Mouse (Mus musculus) T-cell, adult 2 months (primary cell): ENCODE results near the gene Skint1.
"Not testable (repeated sequence)": the region's sequence is repeated elsewhere in the genome, so short reads cannot be mapped to it uniquely, and the experiment has no call there.

Experiments
- DNase-seq: peaks from one replicate; pipeline ENCODE4 v3.0.0; 2022; ENCODE audit warnings: low spot score

Skint1 gene

DNA sequence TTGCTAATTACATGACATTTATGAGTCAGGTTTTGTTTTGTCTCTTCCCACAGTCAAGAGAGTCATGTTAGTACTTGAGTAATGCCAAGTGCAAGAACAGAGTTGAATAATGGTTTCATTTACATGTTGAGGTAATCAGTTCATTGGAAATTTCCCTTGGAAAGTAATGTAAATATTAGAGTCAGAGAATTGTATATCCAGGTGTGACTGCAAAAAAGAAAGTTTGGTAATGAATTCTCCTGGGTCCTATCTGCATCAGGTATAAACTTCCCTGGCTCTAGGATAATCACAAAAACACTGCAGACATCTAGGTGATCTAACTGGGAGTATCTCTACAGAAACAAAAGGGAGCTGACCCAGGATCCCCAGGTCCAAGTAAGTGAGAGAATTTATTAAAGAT is at the start of gene Skint1:
Gene Skint1, plus strand, starts transcription at position 301 of the 400 bp plus-strand sequence.
- DNase-seq, result no peak

DNA sequence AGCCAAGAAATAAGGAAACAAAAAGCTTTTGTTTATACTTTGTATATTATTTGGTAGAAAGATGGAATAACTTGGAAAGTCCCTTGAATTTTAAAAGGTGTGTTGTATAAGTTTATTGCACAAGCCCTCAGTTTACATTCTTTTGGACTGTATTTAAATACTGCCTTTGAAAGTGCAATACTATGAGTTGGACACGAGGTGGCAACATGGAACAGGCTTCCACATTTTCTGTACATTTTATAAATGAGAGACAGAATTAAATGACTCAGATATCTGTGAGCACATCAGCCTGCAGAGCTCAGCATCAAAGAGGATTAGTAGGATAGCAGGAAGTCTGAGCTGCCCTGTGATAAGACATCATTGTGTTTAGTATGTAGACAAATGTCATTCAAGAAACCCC is 44.8 kb upstream of the Skint1 start:
- no peak for DNase-seq

DNA sequence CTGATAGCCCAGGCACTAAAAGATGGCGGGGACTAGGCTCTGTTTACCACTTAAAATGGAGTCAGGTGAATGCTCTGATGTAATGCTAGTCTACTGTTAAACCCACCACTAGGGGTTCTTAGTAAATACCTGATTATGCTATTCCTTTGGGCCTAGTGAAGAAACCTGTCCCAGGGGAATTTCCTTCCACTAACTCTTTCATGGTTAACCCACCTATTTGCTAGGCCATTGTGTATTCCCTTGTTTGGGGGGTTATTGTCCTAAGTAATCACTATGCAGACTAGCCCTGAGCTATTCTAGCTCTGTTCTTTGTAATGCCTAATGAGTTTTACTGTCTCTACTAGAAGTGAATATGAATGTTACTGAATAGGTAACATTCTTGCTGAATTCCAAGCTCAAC is 42.8 kb upstream of the Skint1 start:
- DNase-seq, result not testable (repeated sequence)

DNA sequence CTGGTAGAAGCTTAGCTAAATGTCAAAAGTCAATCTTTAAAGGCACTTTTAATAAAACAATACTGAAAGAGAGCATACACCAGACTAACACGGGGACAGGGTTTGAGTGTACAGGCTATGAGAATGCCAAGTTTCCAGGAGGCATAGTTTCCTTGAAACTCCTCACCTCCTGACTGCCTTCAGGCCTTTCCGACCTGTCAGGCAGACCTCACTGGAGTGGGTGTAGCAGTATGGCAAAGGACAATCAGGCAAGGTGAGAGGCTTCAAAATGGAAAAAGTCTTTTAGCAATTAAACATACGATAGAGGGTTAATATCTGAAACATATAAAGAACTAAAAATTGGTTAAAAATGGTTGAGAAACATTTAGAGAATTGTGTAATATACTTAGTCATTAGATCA is 42.4 kb upstream of the Skint1 start:
- DNase-seq, result no peak

DNA sequence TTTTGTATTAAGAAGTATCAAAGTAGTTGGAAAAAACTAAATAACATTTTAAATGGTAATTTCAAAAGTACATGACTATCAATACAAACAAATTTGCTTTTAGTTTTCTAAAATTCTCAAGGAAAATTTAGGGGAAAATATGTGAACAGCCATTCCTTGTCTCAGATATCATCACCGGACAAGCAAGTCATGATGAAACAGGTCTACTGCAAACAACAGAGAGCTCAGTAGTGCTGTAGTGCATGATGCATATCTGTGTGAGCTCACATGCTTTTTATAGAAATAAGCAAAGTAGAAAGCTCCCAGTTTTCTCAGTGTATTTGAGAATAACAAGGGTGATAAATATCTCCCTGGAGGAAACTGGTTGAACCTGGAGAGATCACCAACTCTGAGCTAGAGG is 33.4 kb upstream of the Skint1 start, which contains the start of gene Skint7:
Gene Skint7, plus strand, starts transcription at position 301 of the 400 bp plus-strand sequence.
- no peak for DNase-seq

DNA sequence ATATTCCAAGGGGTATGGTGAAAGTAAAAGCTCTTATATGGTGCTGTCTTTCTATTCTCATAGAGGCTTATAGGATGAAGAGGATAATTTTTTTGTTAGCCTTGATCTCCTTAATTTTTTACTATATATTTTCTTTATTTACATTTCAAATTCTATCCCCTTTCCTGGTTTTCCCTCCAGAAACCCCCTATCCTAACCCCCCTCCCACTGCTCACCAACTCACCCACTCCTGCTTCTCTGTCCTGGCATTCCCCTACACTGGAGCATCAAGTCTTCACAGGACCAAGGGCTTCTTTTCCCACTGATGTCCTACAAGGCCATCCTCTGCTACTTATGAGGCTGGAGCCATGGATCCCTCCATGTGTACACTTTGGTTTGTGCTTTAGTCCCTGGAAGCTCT is 65.6 kb downstream of the Skint1 start, which contains the start of gene Skint4:
Gene Skint4, plus strand, starts transcription at position 301 of the 400 bp plus-strand sequence.
- DNase-seq, result no peak
